Mouse (Mus musculus) brain, embryonic 14.5 days (tissue): ENCODE measurements at regions not wholly inside any gene's neighbourhood (a gene's known extent, or its start where the extent isn't known, plus 50 kb on each side); places are given as distances from the start of the nearest gene placed in this dataset.
"Not testable (repeated sequence)": the region's sequence is repeated elsewhere in the genome, so short reads cannot be mapped to it uniquely, and the experiment has no call there.

Experiments used
- DNase-seq: peaks from one replicate; pipeline ENCODE4 v3.0.0-alpha.2; 2011; ENCODE audit warnings: low read depth
- CTCF ChIP-seq: fragments of 200-500 bp; IDR thresholded peaks from 2 replicates; pipeline ENCODE4 v1.5.1; 2012; ENCODE audit warnings: inconsistent platforms, mild to moderate bottlenecking, moderate library complexity, borderline replicate concordance; ENCODE audit not compliant: insufficient read depth, insufficient read length; ENCODE audit errors: extremely low read depth
- POLR2A ChIP-seq: fragments of 200-500 bp; IDR thresholded peaks from 2 replicates; pipeline ENCODE4 v1.6.1; 2012; ENCODE audit warnings: mild to moderate bottlenecking, inconsistent platforms, borderline replicate concordance; ENCODE audit not compliant: poor library complexity, insufficient read depth, insufficient read length, severe bottlenecking; ENCODE audit errors: extremely low read depth

DNA sequence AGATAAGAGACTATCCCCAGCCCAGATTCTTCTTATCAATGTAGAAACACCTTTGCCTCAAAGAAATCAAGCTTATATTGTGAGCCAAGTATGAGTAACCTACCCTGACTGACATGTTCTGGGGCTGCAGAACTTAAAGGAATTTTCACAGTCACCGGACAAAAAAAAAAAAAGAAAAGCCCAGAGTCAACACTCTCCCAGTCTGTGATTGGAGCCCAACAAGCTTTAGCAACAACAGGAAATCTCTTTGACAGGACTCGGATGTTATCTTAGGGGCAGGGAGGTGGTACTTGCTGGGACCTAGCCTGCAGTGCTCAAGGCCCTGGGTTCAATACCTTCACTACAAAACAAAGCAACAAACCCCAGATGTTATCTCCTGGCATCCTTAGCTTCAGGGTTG lies 114.2 kb downstream of the Nectin1 start:
- no peak for TF ChIP-seq POLR2A
- no peak for TF ChIP-seq CTCF
- DNase-seq: no peak

GRCm38 (mm10) chr9:43858761-43859160 lies 115.0 kb downstream of the Nectin1 start:
- DNase-seq: no peak
- TF ChIP-seq POLR2A: no peak
- TF ChIP-seq CTCF: no peak

GRCm38 (mm10) chr9:43860264-43860663 lies 116.5 kb downstream of the Nectin1 start:
- TF ChIP-seq CTCF (no peak), POLR2A (no peak)
- DNase-seq: no peak

DNA sequence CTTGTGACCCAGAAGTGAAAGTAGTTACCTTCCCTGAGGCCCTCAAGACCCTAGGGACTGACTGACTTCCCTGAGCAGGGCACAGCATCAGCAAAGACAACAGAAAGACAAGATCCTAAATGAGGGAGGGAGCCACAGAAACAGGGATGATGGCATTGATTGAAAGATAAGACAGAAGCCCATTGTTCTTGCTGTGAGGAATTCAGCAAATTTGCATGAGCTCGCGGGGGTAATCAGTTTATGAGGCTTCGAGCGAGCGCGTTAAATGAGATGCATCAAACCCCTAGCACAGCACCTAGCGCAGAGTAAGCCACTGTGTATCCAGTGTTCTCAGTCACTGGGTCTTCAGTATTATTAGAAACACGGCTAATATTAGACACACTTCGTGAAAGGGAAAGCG lies 117.6 kb downstream of the Nectin1 start:
- TF ChIP-seq CTCF (no peak), POLR2A (no peak)
- DNase-seq: no peak

- not testable (repeated sequence) for DNase-seq
These were observed 118.2 kb downstream of the Nectin1 start for GRCm38 (mm10) chr9:43862034-43862433.

DNA sequence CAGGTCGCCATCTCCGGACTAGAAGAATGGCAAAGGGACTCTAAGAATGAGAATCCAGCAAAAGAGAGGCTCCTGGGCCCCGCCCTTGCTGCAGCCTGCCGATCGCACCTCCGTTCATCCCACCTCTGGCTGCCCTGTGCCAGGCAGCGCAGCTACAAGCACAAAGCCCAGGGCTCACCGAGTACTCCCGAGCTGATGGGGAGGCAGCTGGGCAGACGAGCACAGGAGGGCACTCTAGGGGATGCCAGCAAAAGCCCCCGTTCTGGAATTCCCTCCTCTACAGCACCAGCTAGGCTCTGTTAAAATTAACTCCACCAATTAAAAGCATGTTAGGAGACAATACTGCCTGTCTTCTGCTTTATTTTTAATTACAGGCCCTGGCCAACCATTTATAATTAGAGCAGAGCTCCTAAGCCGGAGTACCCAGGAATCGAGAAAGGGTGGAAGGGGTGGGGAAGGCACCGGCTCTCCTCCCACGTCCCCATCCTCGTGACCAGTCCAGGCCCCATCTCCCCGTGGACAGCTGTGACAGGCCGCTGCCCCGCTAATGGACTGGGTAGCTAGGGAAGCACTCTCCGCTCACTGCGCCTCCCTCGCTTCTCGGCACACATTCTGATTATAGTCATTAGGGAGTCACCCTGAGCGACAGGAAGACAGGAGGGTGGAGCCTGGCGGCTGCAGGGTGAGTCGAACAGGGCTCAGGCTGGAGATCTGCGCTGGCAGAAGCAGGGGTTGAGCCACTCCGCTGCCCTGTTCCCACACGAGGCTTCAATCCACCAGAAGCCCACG lies 120.0 kb downstream of the Nectin1 start:
- peak; percentile 91 for DNase-seq
- TF ChIP-seq CTCF (no peak), POLR2A (0 out of 2 replicates have a peak, but pooled peaks have one; percentile 2)

- no peak for TF ChIP-seq POLR2A
- no peak for TF ChIP-seq CTCF
- no peak for DNase-seq
These were observed 123.0 kb downstream of the Nectin1 start for GRCm38 (mm10) chr9:43866802-43867201.

- no peak for TF ChIP-seq POLR2A
- TF ChIP-seq CTCF: no peak
- DNase-seq: no peak
These were observed 130.1 kb downstream of the Nectin1 start for GRCm38 (mm10) chr9:43873841-43874240.

DNA sequence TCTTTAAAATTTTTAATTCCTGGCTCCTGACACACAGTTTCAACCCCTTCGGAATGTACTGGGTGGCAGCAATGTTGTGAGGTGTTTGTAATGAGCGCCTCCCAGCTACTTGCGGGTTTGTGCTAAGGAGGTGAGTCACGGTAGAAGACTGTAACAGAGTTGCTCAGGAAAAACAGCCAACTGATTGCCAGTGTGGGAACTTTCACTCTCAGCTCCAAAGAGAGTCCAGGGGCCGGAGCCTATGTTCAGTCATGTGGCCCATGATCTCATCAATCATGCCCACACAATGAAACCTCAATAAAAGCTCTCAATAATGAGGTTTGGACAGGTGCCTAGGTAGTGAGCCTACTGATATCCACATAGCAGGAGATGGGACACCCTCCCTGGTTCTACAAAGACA lies 130.5 kb downstream of the Nectin1 start:
- no peak for TF ChIP-seq CTCF
- TF ChIP-seq POLR2A: no peak
- DNase-seq: no peak

DNA sequence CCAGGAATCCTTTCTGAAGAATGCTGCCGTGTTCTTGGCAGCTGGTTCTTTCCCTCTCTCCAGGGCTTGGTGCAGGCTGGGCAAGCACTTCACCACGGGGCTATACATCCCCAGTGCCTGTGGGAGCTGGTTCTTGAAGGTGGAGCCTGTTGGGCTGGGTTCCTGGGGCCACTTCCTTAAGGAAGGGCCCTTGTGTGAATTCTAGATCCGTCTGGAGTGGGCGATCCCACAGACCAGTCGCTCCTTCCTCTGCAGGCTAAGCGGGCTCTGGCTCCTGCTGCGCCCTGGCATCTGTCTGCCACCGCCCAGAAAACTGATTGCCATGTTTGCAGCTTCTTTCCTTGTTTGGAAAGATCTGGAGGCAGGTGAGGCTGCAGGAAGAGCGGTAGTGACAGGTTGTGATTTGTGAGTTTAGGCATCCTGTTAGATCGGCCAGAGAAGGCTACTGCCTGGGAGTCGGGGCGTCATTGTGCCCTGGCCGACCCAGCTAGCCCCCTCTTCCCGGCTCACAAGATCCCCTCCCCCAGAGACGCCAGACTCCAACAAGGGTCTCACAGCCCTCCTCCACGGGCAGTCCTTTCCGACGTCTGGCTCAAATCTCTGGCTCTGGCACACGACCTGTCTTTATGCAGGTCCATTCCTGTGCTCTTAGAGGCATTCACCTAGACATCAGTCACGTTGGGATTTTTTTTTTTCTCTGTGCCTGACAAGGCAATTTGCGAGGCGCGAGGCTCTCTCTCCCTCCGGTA lies 135.6 kb downstream of the Nectin1 start:
- TF ChIP-seq POLR2A (no peak), CTCF (no peak)
- no peak for DNase-seq

- TF ChIP-seq CTCF (no peak), POLR2A (0 out of 2 replicates have a peak, but pooled peaks have one; percentile 14)
- peak; percentile 89 for DNase-seq
These were observed 136.2 kb downstream of the Nectin1 start for GRCm38 (mm10) chr9:43879969-43880396.

- DNase-seq: peak; percentile 57
- TF ChIP-seq POLR2A: no peak
- no peak for TF ChIP-seq CTCF
These were observed 149.3 kb downstream of the Nectin1 start for GRCm38 (mm10) chr9:43893086-43893485.
